Mouse (Mus musculus): ENCODE results near the gene Tmem94. TPM values are rescaled to one million over a fixed set of nuclear protein-coding genes. Genes with fewer than 3 reads are reported as not detected.
A peak's percentile ranks its signal among the peaks of the same experiment; 100 is the strongest.

Tmem94 gene
- polyA plus RNA-seq, 1 experiment, result 22.7 TPM

GRCm38 (mm10) chr11:115812533-115813420, 47.5 kb downstream of the Tmem94 start:
- Histone ChIP-seq H3K27me3 (replicated peaks) (peaks cover 51% of the 10 kb centered on the region), H3K4me3 (replicated peaks) (peak overlapping the region; percentile 93), H3K4me1 (peaks cover 46% of the 10 kb centered on the region), H3K36me3 (replicated peaks; ENCODE audit: low read length) (peaks cover 15% of the 10 kb centered on the region), H3K9me3 (no peaks in the 10 kb centered on the region)
- TF ChIP-seq GATA1 (IDR thresholded peaks at IDR 0.05; ENCODE audit: borderline replicate concordance, low read length) (no peak), FLI1 (IDR thresholded peaks at IDR 0.05; ENCODE audit: low read length) (no peak)

GRCm38 (mm10) chr11:115813507-115814296, 48.5 kb downstream of the Tmem94 start, which contains the start of gene Caskin2:
Caskin2 (minus strand) TSS chr11:115813639.
- peaks cover 42% of the 10 kb centered on the region for H3K27me3 ChIP-seq (replicated peaks)
- peaks cover 21% of the 10 kb centered on the region for H3K36me3 ChIP-seq (replicated peaks; ENCODE audit: low read length)
- H3K4me3 ChIP-seq (replicated peaks), result peak within 1 kb of the TSS; percentile 93
- H3K9me3 ChIP-seq, result no peaks in the 10 kb centered on the region
- peaks cover 43% of the 10 kb centered on the region for H3K4me1 ChIP-seq
- TF ChIP-seq FLI1 (IDR thresholded peaks at IDR 0.05; ENCODE audit: low read length) (no peak), GATA1 (IDR thresholded peaks at IDR 0.05; ENCODE audit: borderline replicate concordance, low read length) (no peak)

- peak within 1 kb of the TSS; percentile 93 for H3K4me3 ChIP-seq (replicated peaks)
- H3K27me3 ChIP-seq (replicated peaks), result peaks cover 33% of the 10 kb centered on the region
- no peaks in the 10 kb centered on the region for H3K9me3 ChIP-seq
- H3K4me1 ChIP-seq, result peaks cover 33% of the 10 kb centered on the region
- peaks cover 26% of the 10 kb centered on the region for H3K36me3 ChIP-seq (replicated peaks; ENCODE audit: low read length)
- TF ChIP-seq FLI1 (IDR thresholded peaks at IDR 0.05; ENCODE audit: low read length), result no peak
- TF ChIP-seq GATA1 (IDR thresholded peaks at IDR 0.05; ENCODE audit: borderline replicate concordance, low read length), result no peak
Measured at GRCm38 (mm10) chr11:115814605-115815450, 49.6 kb downstream of the Tmem94 start, which contains the start of gene Tsen54. Tsen54 (plus strand) TSS chr11:115814724.

- TF ChIP-seq GATA1 (IDR thresholded peaks at IDR 0.05; ENCODE audit: borderline replicate concordance, low read length) (no peak), FLI1 (IDR thresholded peaks at IDR 0.05; ENCODE audit: low read length) (no peak)
Measured at GRCm38 (mm10) chr11:115817331-115817730, 52.1 kb downstream of the Tmem94 start.

GRCm38 (mm10) chr11:115819915-115820623, 54.8 kb downstream of the Tmem94 start:
- Histone ChIP-seq H3K27me3 (replicated peaks) (peaks cover 7% of the 10 kb centered on the region), H3K9me3 (no peaks in the 10 kb centered on the region), H3K4me1 (peaks cover 39% of the 10 kb centered on the region), H3K36me3 (replicated peaks; ENCODE audit: low read length) (peaks cover 56% of the 10 kb centered on the region), H3K4me3 (replicated peaks) (no peak overlapping the region)
- TF ChIP-seq GATA1 (IDR thresholded peaks at IDR 0.05; ENCODE audit: borderline replicate concordance, low read length), result no peak
- TF ChIP-seq FLI1 (IDR thresholded peaks at IDR 0.05; ENCODE audit: low read length), result no peak

More at GRCm38 (mm10) chr11:115817331-115817730, 52.1 kb downstream of the Tmem94 start:
- Histone ChIP-seq H3K9me3 (no peaks in the 10 kb centered on the region), H3K4me3 (replicated peaks) (no peak overlapping the region), H3K4me1 (peaks cover 51% of the 10 kb centered on the region), H3K36me3 (replicated peaks; ENCODE audit: low read length) (peaks cover 50% of the 10 kb centered on the region), H3K27me3 (replicated peaks) (peaks cover 11% of the 10 kb centered on the region)

- TF ChIP-seq GATA1 (IDR thresholded peaks at IDR 0.05; ENCODE audit: borderline replicate concordance, low read length), result no peak
- no peak for TF ChIP-seq FLI1 (IDR thresholded peaks at IDR 0.05; ENCODE audit: low read length)
- peaks cover 56% of the 10 kb centered on the region for H3K36me3 ChIP-seq (replicated peaks; ENCODE audit: low read length)
- peaks cover 10% of the 10 kb centered on the region for H3K27me3 ChIP-seq (replicated peaks)
- H3K9me3 ChIP-seq, result no peaks in the 10 kb centered on the region
- H3K4me1 ChIP-seq, result peaks cover 32% of the 10 kb centered on the region
- no peak overlapping the region for H3K4me3 ChIP-seq (replicated peaks)
Measured at GRCm38 (mm10) chr11:115821001-115821400, 55.8 kb downstream of the Tmem94 start.

- Histone ChIP-seq H3K4me1 (peaks cover 39% of the 10 kb centered on the region), H3K9me3 (no peaks in the 10 kb centered on the region), H3K36me3 (replicated peaks; ENCODE audit: low read length) (peaks cover 33% of the 10 kb centered on the region), H3K4me3 (replicated peaks) (peak within 1 kb of the TSS; percentile 94), H3K27me3 (replicated peaks) (peaks cover 37% of the 10 kb centered on the region)
- TF ChIP-seq GATA1 (IDR thresholded peaks at IDR 0.05; ENCODE audit: borderline replicate concordance, low read length) (no peak), FLI1 (IDR thresholded peaks at IDR 0.05; ENCODE audit: low read length) (no peak)
Measured at GRCm38 (mm10) chr11:115823774-115824740, 58.8 kb downstream of the Tmem94 start, which contains the start of gene Llgl2. Llgl2 (plus strand) TSS chr11:115824049.

- TF ChIP-seq FLI1 (IDR thresholded peaks at IDR 0.05; ENCODE audit: low read length), result no peak
- TF ChIP-seq GATA1 (IDR thresholded peaks at IDR 0.05; ENCODE audit: borderline replicate concordance, low read length), result no peak
- peak overlapping the region; percentile 94 for H3K4me3 ChIP-seq (replicated peaks)
- H3K27me3 ChIP-seq (replicated peaks), result peaks cover 43% of the 10 kb centered on the region
- H3K9me3 ChIP-seq, result no peaks in the 10 kb centered on the region
- H3K4me1 ChIP-seq, result peaks cover 45% of the 10 kb centered on the region
- peaks cover 30% of the 10 kb centered on the region for H3K36me3 ChIP-seq (replicated peaks; ENCODE audit: low read length)
Measured at GRCm38 (mm10) chr11:115824813-115825212, 59.6 kb downstream of the Tmem94 start.

Data from megakaryocyte, embryonic 14.5 days (primary cell).